Mouse (Mus musculus): Measurements from ENCODE around the gene Lactb.
A peak's percentile ranks its signal among the peaks of the same experiment; 100 is the strongest.

DNA sequence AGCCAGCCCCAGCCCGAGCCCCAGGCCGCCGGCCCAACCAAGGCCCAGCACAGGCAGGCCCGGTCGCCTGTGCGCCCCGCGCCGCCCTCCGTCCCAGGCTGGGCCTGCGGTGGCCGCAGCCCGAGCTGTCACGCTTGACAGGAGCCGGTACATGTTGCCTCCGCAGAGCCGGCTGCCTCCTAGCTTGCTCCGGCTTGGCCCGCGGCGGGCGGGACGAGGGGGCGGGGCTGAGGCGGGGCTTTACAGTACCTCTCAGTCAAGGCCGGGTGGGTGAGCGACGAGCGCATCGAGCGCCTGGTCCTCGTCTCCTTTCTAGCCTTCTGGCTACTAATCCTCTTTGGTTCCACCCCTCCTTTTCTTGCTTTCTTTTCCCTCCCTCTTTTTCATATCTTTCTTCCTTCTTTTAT, at the start of gene Lactb:
- TF ChIP-seq CTCF (IDR thresholded peaks at IDR 0.05; ENCODE audit: low read depth, low read length) (no peak), POLR2A (IDR thresholded peaks at IDR 0.05; ENCODE audit: extremely low read depth, insufficient read depth, low read length) (peak; percentile 76)
